Mouse (Mus musculus) embryo, embryonic 9.5 days (tissue): ENCODE measurements at regions not wholly inside any gene's neighbourhood (a gene's known extent, or its start where the extent isn't known, plus 50 kb on each side); places are given as distances from the start of the nearest gene placed in this dataset.
A peak's percentile ranks its signal among the peaks of the same experiment; 100 is the strongest.

Experiments used
- DNase-seq: peaks from one replicate; pipeline ENCODE4 v3.0.0-alpha.2; 2017; ENCODE audit errors: extremely low spot score

GRCm38 (mm10) chr4:80691774-80692485 is 142.0 kb upstream of the Tyrp1 start:
- DNase-seq, result no peak

GRCm38 (mm10) chr4:80712698-80713097 is 121.2 kb upstream of the Tyrp1 start:
- DNase-seq, result no peak

- DNase-seq, result peak; percentile 13
Measured at GRCm38 (mm10) chr4:80744975-80745734, 88.8 kb upstream of the Tyrp1 start.

- no peak for DNase-seq
Measured at GRCm38 (mm10) chr4:80752259-80752658, 81.7 kb upstream of the Tyrp1 start.

GRCm38 (mm10) chr4:80756114-80756513 is 77.8 kb upstream of the Tyrp1 start:
- no peak for DNase-seq

GRCm38 (mm10) chr4:80764024-80764423 is 69.9 kb upstream of the Tyrp1 start:
- no peak for DNase-seq

GRCm38 (mm10) chr4:80765781-80766180 is 68.1 kb upstream of the Tyrp1 start:
- peak; percentile 68 for DNase-seq

GRCm38 (mm10) chr4:80767447-80767846 is 66.5 kb upstream of the Tyrp1 start:
- no peak for DNase-seq
